Mouse (Mus musculus) cerebellum, adult 2 months (tissue): ENCODE data around the gene Zbtb5.

ENCODE experiments used
- CTCF ChIP-seq: fragments of 200-500 bp; IDR thresholded peaks from 2 replicates; pipeline ENCODE4 v1.5.1; 2011; ENCODE audit warnings: low read depth, mild to moderate bottlenecking, control low read depth, low read length, moderate library complexity, borderline replicate concordance; ENCODE audit not compliant: insufficient read depth
- POLR2A ChIP-seq: fragments of 200-500 bp; IDR thresholded peaks from 2 replicates; pipeline ENCODE4 v1.6.1; 2011; ENCODE audit warnings: low read length, control low read depth, borderline replicate concordance; ENCODE audit not compliant: insufficient read depth

GRCm38 (mm10) chr4:44943480-44943879 is 68.7 kb downstream of the Zbtb5 start:
- TF ChIP-seq POLR2A (no peak), CTCF (no peak)
